Mouse (Mus musculus): ENCODE results near the gene Csrp1. TPM values are rescaled to one million over a fixed set of nuclear protein-coding genes. Genes with fewer than 3 reads are reported as not detected.

Gene Csrp1
- polyA plus RNA-seq, 1 experiment from 2014 or later = 32.7 TPM

DNA sequence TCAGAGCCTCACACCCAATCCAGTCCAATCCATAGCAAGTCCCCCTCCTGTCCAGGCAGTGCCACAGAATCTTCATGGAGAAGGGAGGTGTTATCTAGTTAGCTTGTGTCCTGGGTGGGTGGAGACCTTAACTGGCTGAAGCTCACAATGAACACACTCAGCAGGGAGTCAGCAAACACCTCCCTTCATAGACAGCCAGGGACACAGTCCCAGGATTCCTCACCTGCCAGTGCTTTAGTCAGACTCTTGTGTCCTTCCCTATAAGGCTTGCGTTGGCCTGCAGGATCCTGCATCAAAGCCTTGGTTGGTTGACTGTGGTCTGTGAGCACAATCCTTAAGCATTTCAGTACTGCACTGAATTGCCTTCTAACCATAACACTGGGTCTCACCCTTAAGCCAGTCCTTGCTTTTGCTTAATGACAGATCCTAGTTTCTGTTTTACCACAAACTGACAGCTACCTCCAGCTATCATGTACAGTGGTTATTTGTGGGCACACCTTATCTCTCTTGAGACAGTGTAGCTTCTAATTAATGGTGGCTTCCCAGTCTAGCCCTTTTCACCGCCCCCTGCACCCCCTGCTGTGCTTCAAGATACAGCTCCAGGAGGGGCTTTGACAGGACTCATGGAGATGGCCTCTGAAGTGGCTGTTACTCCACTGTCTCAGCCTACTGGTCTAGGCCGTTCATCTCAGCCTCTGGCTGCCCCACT lies 4.8 kb upstream of the Csrp1 start:
- WGBS (ENCODE audit: insufficient replicate concordance) = 9% methylated on average over 3 of the region's 3 CpGs
- H3K27ac ChIP-seq (replicated peaks) = peak overlapping the region; percentile 53
- peak; percentile 79 for ATAC-seq (ENCODE audit: insufficient read depth)

DNA sequence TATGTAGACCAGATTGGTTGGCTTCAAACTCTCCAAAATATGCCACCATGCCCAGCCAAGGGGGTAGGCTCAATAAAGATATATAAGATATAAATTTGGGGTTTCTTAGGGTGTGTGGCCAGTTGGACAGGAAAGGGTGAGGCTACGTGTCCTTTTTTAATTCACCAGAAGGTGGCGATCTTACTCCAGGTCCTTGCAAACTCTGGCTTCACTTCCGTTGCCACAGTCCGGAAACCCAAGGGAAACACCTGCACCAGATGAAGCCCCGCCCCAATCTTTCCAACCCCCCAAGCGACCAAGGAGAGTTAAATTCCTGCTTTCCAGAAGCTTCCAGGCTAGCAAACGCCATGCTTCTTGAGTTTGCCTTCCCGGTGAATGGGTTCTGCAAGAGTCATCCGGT lies 375 bp upstream of the Csrp1 start:
- Histone ChIP-seq H3K9me3 (replicated peaks) (no peaks in the 10 kb centered on the region), H3K9ac (no peak overlapping the region), H3K36me3 (replicated peaks) (no peaks in the 10 kb centered on the region), H3K4me1 (replicated peaks) (peaks cover 34% of the 10 kb centered on the region), H3K27ac (replicated peaks) (no peak overlapping the region), H3K27me3 (no peaks in the 10 kb centered on the region), H3K4me3 (replicated peaks) (no peak overlapping the region), H3K4me2 (peak overlapping the region; percentile 37)
- ATAC-seq (ENCODE audit: insufficient read depth) = no peak
- WGBS (ENCODE audit: insufficient replicate concordance) = 14% methylated on average over 9 of the region's 9 CpGs

More for the DNA sequence above, 4.8 kb upstream of the Csrp1 start:
- Histone ChIP-seq H3K9me3 (replicated peaks) (no peaks in the 10 kb centered on the region), H3K4me1 (replicated peaks) (peaks cover 31% of the 10 kb centered on the region), H3K4me3 (replicated peaks) (no peak overlapping the region), H3K27me3 (no peaks in the 10 kb centered on the region), H3K36me3 (replicated peaks) (no peaks in the 10 kb centered on the region), H3K9ac (no peak overlapping the region), H3K4me2 (peak overlapping the region; percentile 6; the same call in 1 of the 2 replicates)

DNA sequence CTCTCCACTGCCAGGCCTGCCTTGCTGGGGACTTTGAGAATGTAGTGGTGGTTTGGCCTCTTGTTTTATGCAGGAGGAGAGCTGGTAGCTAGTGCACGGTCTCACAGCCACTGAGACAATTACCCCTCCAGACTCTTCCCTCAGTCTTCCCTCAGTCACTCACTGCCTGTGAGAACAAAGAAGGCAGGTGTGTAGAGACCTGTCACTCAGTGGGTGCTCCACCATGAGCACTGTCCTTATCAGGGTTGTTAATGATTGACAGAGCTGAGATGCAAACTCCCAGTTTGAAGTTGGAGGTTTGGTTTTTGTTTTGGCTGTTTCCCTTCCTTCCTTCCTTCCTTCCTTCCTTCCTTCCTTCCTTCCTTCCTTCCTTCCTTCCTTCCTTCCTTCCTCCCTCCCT lies 3.2 kb downstream of the Csrp1 start:
- Histone ChIP-seq H3K36me3 (replicated peaks) (no peaks in the 10 kb centered on the region), H3K9ac (no peak overlapping the region), H3K4me2 (no peak overlapping the region), H3K27ac (replicated peaks) (no peak overlapping the region), H3K4me3 (replicated peaks) (no peak overlapping the region), H3K27me3 (no peaks in the 10 kb centered on the region), H3K4me1 (replicated peaks) (peaks cover 31% of the 10 kb centered on the region), H3K9me3 (replicated peaks) (no peaks in the 10 kb centered on the region)
- 0 out of 2 replicates have a peak, but pooled peaks have one; percentile 37 for ATAC-seq (ENCODE audit: insufficient read depth)
- 45% methylated on average over 1 of the region's 1 CpGs for WGBS (ENCODE audit: insufficient replicate concordance)

DNA sequence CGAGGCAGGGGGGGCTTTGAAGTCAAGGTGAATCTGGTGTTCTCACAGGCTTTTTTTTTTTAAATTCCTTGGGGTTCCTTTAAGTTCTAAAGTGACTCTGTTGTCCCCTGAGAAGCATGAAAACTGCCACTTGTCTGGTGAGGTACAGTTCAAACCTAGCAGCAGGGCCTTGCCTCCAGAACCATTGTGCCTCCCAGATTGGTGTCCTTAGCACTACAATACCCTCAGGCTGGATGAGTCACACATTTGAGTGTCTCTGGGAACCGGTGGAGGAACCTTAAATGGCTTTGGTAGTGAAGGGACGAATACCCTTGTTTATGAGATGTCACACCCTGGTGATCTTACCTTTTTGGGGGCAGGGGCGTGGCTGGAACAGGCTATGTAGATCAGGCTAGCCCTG lies 4.3 kb downstream of the Csrp1 start:
- Histone ChIP-seq H3K4me2 (no peak overlapping the region), H3K36me3 (replicated peaks) (no peaks in the 10 kb centered on the region), H3K4me3 (replicated peaks) (no peak overlapping the region), H3K9me3 (replicated peaks) (no peaks in the 10 kb centered on the region), H3K9ac (no peak overlapping the region), H3K27ac (replicated peaks) (no peak overlapping the region), H3K4me1 (replicated peaks) (peaks cover 41% of the 10 kb centered on the region), H3K27me3 (no peaks in the 10 kb centered on the region)
- ATAC-seq (ENCODE audit: insufficient read depth) = no peak
- 49% methylated on average over 4 of the region's 4 CpGs for WGBS (ENCODE audit: insufficient replicate concordance)

DNA sequence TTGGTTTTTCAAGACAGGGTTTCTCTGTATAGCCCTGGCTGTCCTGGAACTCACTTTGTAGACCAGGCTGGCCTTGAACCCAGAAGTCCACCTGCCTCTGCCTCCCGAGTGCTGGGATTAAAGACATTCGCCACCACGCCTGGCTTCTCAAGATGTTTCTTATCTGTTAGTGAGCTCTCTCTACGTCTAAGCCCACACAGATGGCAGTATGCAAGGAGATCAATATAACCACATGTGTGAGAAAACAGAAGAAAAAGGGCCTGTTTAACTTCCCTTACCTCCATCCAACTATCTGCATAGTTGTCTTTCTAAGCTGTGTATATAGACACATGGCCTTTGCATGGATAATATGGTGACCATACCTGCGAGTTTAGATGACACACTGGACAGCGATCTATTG lies 5.5 kb downstream of the Csrp1 start:
- no peak overlapping the region for H3K27ac ChIP-seq (replicated peaks)
- no peak overlapping the region for H3K4me3 ChIP-seq (replicated peaks)
- no peaks in the 10 kb centered on the region for H3K9me3 ChIP-seq (replicated peaks)
- H3K27me3 ChIP-seq = no peaks in the 10 kb centered on the region
- no peak overlapping the region for H3K9ac ChIP-seq
- ATAC-seq (ENCODE audit: insufficient read depth) = no peak
- no peaks in the 10 kb centered on the region for H3K36me3 ChIP-seq (replicated peaks)
- 48% methylated on average over 6 of the region's 6 CpGs for WGBS (ENCODE audit: insufficient replicate concordance)
- H3K4me1 ChIP-seq (replicated peaks) = peaks cover 41% of the 10 kb centered on the region
- no peak overlapping the region for H3K4me2 ChIP-seq

DNA sequence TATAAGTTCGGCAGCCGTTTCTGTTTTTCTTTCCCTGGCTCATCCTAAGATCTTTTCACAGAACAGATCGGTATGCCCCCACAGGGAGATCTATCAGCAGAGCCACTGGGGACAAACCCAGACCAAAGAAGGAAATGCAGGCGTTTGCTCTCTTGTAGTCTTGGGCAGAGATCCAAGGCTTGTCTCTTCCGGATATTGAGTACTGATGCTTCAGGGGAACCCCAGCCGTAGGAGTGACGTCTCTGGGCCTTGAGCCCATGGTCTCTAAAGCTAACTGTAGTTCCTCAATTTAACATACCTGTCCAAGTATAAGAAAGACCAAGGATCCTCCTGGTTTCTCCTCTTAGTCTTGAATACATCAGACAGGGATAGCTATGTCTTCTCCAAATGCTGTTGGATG lies 6.1 kb downstream of the Csrp1 start:
- H3K4me2 ChIP-seq = no peak overlapping the region
- H3K9ac ChIP-seq = no peak overlapping the region
- no peaks in the 10 kb centered on the region for H3K27me3 ChIP-seq
- ATAC-seq (ENCODE audit: insufficient read depth) = no peak
- H3K36me3 ChIP-seq (replicated peaks) = no peaks in the 10 kb centered on the region
- no peak overlapping the region for H3K4me3 ChIP-seq (replicated peaks)
- H3K4me1 ChIP-seq (replicated peaks) = peaks cover 47% of the 10 kb centered on the region
- no peaks in the 10 kb centered on the region for H3K9me3 ChIP-seq (replicated peaks)
- H3K27ac ChIP-seq (replicated peaks) = no peak overlapping the region
- WGBS (ENCODE audit: insufficient replicate concordance) = 64% methylated on average over 7 of the region's 7 CpGs

DNA sequence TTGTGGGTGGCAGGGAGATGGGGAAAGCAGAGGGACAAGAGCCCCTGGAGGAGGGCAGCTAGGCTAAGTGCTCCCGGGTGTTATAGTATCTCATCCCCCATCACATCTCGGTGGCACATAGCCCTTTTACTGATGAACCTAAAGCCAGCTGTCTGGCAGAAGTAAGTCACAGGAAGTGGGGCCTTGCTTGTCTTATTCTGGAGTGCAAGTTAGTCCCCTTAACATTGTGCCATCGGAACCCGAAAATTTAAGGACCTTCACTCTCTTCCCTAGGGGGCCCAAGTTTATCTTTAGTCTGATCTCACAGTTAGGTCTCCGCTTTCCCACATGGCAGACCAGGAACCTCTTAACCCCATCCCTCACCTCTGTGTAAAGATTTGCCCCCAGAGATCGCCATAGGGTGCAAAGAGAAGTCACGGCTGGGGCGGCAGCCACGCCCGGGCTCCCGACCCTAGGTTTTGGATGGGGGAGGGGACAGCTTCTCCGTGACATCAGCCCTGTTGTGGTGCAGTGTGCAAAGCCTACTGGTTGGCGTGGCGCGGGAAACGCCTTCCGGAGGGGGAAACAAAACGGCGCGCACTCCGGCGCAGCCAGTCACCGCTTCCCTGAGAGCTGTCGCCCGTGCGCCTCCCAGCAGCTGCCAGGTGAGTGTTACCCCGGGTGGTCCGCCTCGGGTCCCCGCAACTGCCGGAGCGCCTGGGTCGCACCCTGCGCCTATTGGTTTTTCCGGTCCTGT lies 8.9 kb downstream of the Csrp1 start:
- peak overlapping the region; percentile 87 for H3K4me2 ChIP-seq
- H3K9me3 ChIP-seq (replicated peaks) = no peaks in the 10 kb centered on the region
- peak; percentile 90 for ATAC-seq (ENCODE audit: insufficient read depth)
- H3K36me3 ChIP-seq (replicated peaks) = no peaks in the 10 kb centered on the region
- peak overlapping the region; percentile 84 for H3K9ac ChIP-seq
- H3K4me3 ChIP-seq (replicated peaks) = peak overlapping the region; percentile 78
- no peaks in the 10 kb centered on the region for H3K27me3 ChIP-seq
- peaks cover 64% of the 10 kb centered on the region for H3K4me1 ChIP-seq (replicated peaks)
- under 1% methylated on average over 35 of the region's 35 CpGs for WGBS (ENCODE audit: insufficient replicate concordance)
- peak overlapping the region; percentile 84 for H3K27ac ChIP-seq (replicated peaks)

DNA sequence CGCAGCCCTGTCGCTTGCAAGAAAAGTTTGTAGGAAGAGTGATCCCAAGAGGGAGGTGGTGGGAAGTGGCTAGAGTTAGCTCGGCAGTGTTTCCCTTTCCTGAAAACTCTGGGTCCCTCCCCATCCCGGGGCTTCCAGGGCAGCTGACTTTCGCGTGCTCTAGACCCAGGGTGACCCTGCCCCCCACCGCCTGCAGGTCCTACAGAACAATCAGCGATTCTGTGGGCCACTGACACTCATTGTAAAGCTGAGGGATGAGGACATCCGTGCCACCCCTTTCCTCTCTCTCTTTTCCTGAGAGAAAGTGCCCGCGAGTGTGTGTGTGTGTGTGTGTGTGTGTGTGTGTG lies 9.5 kb downstream of the Csrp1 start:
- peak overlapping the region; percentile 87 for H3K4me2 ChIP-seq
- peak; percentile 43 for ATAC-seq (ENCODE audit: insufficient read depth)
- peak overlapping the region; percentile 84 for H3K9ac ChIP-seq
- H3K4me3 ChIP-seq (replicated peaks) = peak overlapping the region; percentile 78
- under 1% methylated on average over 11 of the region's 11 CpGs for WGBS (ENCODE audit: insufficient replicate concordance)
- H3K27me3 ChIP-seq = no peaks in the 10 kb centered on the region
- H3K36me3 ChIP-seq (replicated peaks) = no peaks in the 10 kb centered on the region
- H3K4me1 ChIP-seq (replicated peaks) = peaks cover 65% of the 10 kb centered on the region
- H3K27ac ChIP-seq (replicated peaks) = peak overlapping the region; percentile 84
- no peaks in the 10 kb centered on the region for H3K9me3 ChIP-seq (replicated peaks)

DNA sequence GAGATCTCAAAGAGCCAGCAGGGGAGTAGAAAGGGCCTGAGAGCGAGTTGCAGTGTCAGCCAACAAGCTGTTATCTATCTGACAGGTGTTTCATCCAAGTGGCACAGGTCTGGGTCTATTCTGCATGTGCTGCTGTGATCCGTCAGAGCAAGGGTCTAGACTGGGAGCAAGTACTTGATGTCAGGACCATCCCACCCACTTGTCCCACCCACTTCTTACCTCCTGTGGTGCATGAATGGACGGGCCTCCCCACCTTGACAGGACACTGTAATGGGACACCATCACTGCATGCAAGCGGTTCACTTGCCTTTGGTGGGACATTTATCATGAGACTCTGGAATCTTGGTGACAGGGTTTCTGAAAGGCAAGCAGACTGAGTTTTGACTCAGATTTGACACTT lies 10.0 kb downstream of the Csrp1 start:
- H3K4me3 ChIP-seq (replicated peaks) = peak overlapping the region; percentile 78
- H3K36me3 ChIP-seq (replicated peaks) = no peaks in the 10 kb centered on the region
- peak overlapping the region; percentile 87 for H3K4me2 ChIP-seq
- peak overlapping the region; percentile 84 for H3K9ac ChIP-seq
- H3K9me3 ChIP-seq (replicated peaks) = no peaks in the 10 kb centered on the region
- H3K27me3 ChIP-seq = no peaks in the 10 kb centered on the region
- WGBS (ENCODE audit: insufficient replicate concordance) = 16% methylated on average over 4 of the region's 4 CpGs
- peaks cover 66% of the 10 kb centered on the region for H3K4me1 ChIP-seq (replicated peaks)
- H3K27ac ChIP-seq (replicated peaks) = peak overlapping the region; percentile 84; the same call in 1 of the 2 replicates
- ATAC-seq (ENCODE audit: insufficient read depth) = no peak

DNA sequence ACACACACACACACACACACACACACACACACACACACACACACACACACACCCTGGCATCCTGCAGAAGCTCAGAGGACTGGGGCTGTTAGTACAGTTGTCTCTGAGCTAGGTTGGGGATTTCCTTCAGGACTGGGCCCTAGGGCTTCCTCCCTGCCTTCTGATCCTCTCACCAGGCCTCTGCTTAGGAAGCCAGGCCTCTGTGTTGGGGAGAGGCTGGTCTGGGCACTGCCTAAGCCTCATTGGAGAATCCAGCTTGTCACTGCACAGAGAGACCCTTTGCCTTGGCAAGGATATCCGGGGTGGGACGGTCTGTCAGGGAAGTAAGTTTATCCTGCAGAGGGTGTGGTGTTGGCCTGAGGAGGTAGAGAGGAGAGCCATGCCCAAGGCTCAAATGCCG lies 10.4 kb downstream of the Csrp1 start:
- H3K4me1 ChIP-seq (replicated peaks) = peaks cover 71% of the 10 kb centered on the region
- H3K4me2 ChIP-seq = peak overlapping the region; percentile 87
- no peaks in the 10 kb centered on the region for H3K27me3 ChIP-seq
- H3K9ac ChIP-seq = peak overlapping the region; percentile 84; the same call in 1 of the 2 replicates
- 16% methylated on average over 3 of the region's 3 CpGs for WGBS (ENCODE audit: insufficient replicate concordance)
- no peaks in the 10 kb centered on the region for H3K36me3 ChIP-seq (replicated peaks)
- no peaks in the 10 kb centered on the region for H3K9me3 ChIP-seq (replicated peaks)
- H3K4me3 ChIP-seq (replicated peaks) = peak overlapping the region; percentile 78
- no peak overlapping the region for H3K27ac ChIP-seq (replicated peaks)
- no peak for ATAC-seq (ENCODE audit: insufficient read depth)

DNA sequence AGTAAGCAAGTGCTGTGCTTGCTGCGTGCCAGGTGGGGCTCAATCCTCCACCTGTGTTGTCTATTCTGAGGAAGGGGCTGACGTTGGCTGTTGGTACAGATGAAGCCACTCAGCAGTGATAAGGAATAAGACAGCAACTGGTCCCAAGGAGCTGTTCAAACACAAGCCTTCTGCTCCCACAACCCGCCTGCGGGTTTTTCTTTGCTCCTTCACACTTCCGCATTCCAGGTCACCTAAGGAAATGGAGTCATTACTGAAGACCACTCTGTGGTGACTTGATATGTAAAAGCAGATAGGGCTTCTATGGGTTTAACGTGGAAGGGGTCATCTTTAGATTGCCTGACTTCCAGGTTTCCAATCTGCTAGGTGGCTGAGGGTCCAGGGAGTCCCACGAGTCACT lies 11.5 kb downstream of the Csrp1 start:
- Histone ChIP-seq H3K4me1 (replicated peaks) (peaks cover 72% of the 10 kb centered on the region), H3K4me3 (replicated peaks) (no peak overlapping the region), H3K36me3 (replicated peaks) (no peaks in the 10 kb centered on the region), H3K27me3 (no peaks in the 10 kb centered on the region), H3K9ac (no peak overlapping the region), H3K27ac (replicated peaks) (peak overlapping the region; percentile 48; the same call in 1 of the 2 replicates), H3K9me3 (replicated peaks) (no peaks in the 10 kb centered on the region), H3K4me2 (peak overlapping the region; percentile 87)
- 24% methylated on average over 7 of the region's 7 CpGs for WGBS (ENCODE audit: insufficient replicate concordance)
- ATAC-seq (ENCODE audit: insufficient read depth) = no peak

All from liver, embryonic 15.5 days (tissue).